Mouse (Mus musculus) MEL (cell line): Measurements from ENCODE around the gene Cpsf4. TPM values are rescaled to one million over a fixed set of nuclear protein-coding genes. Genes with fewer than 3 reads are reported as not detected.

ENCODE experiments used
- DNase-seq: peaks from one replicate; pipeline ENCODE4 v3.0.0; 2011; ENCODE audit warnings: low read depth, low spot score
- H3K27ac ChIP-seq: 2 replicates; pipeline ENCODE4 v1.5.1; 2012; ENCODE audit warnings: low read depth, mild to moderate bottlenecking, control low read depth, low read length, moderate library complexity; ENCODE audit not compliant: control insufficient read depth
- H3K27me3 ChIP-seq, 2 experiments: fragments of 150-350 bp in 1 of 2; sonication (generic) in 1 of 2; 2 replicates each; pipeline ENCODE4 v1.6.1; 2012; ENCODE audit warnings: low read length in 2 of 2, mild to moderate bottlenecking in 2 of 2, improper control_type of control experiment in 1 of 2, moderate library complexity in 1 of 2; ENCODE audit not compliant: insufficient read depth in 2 of 2, control insufficient read depth in 1 of 2
- H3K36me3 ChIP-seq, 2 experiments: 2 replicates each; pipeline ENCODE4 v1.6.1; 2012 to 2014; ENCODE audit warnings: low read length in 2 of 2, improper control_type of control experiment in 1 of 2, inconsistent platforms in 1 of 2, mild to moderate bottlenecking in 1 of 2; ENCODE audit not compliant: insufficient read depth in 2 of 2, control insufficient read depth in 1 of 2
- H3K4me1 ChIP-seq, 2 experiments: fragments of 150-350 bp in 1 of 2; sonication (generic) in 1 of 2; 2 replicates each; pipeline ENCODE4 v1.6.1; 2012; ENCODE audit warnings: low read length in 2 of 2, improper control_type of control experiment in 1 of 2, mild to moderate bottlenecking in 1 of 2; ENCODE audit not compliant: insufficient read depth in 2 of 2, control insufficient read depth in 1 of 2
- H3K4me3 ChIP-seq, 2 experiments: fragments of 150-350 bp in 1 of 2; sonication (generic) in 1 of 2; 2 replicates each; pipeline ENCODE4 v1.5.1; 2012; ENCODE audit warnings: low read depth in 2 of 2, low read length in 2 of 2, mild to moderate bottlenecking in 2 of 2, moderate library complexity in 2 of 2, control low read depth in 1 of 2, improper control_type of control experiment in 1 of 2; ENCODE audit not compliant: control insufficient read depth in 1 of 2, insufficient read depth in 1 of 2
- H3K79me2 ChIP-seq: 2 replicates; pipeline ENCODE4 v1.6.1; 2012; ENCODE audit warnings: mild to moderate bottlenecking, low read length, moderate library complexity; ENCODE audit not compliant: control insufficient read depth, poor library complexity, insufficient read depth
- H3K9ac ChIP-seq: 2 replicates; pipeline ENCODE4 v1.6.1; 2012; ENCODE audit warnings: low read depth, mild to moderate bottlenecking, control low read depth, low read length, moderate library complexity; ENCODE audit not compliant: control insufficient read depth, poor library complexity, severe bottlenecking
- H3K9me3 ChIP-seq: fragments of 150-350 bp; sonication (generic); replicated peaks from 2 replicates; pipeline ENCODE4 v1.6.1; 2012; ENCODE audit warnings: mild to moderate bottlenecking, low read length, improper control_type of control experiment, moderate library complexity; ENCODE audit not compliant: insufficient read depth
- BHLHE40 ChIP-seq: IDR thresholded peaks from 2 replicates; pipeline ENCODE4 v1.6.1; 2012; ENCODE audit warnings: low read depth, mild to moderate bottlenecking, inconsistent platforms, low read length, improper control_type of control experiment, borderline replicate concordance
- CHD2 ChIP-seq: IDR thresholded peaks from 2 replicates; pipeline ENCODE4 v1.6.1; 2011; ENCODE audit warnings: low read length, improper control_type of control experiment
- CTCF ChIP-seq, 3 experiments: IDR thresholded peaks in 2 of 3; conservative IDR thresholded peaks in 1 of 3; 2 replicates each; pipeline ENCODE4 v1.5.1; 2011 to 2012; ENCODE audit warnings: low read length in 3 of 3, low read depth in 2 of 3, mild to moderate bottlenecking in 2 of 3, improper control_type of control experiment in 1 of 3, inconsistent platforms in 1 of 3, mixed read lengths in 1 of 3, moderate library complexity in 1 of 3; ENCODE audit not compliant: control insufficient read depth in 1 of 3, insufficient read depth in 1 of 3, poor library complexity in 1 of 3, severe bottlenecking in 1 of 3
- E2F4 ChIP-seq: IDR thresholded peaks from 2 replicates; pipeline ENCODE4 v1.6.1; 2011; ENCODE audit warnings: low read depth, low read length, improper control_type of control experiment, borderline replicate concordance
- ELF1 ChIP-seq: IDR thresholded peaks from 2 replicates; pipeline ENCODE4 v1.6.1; 2014; ENCODE audit warnings: low read depth, mild to moderate bottlenecking, inconsistent platforms, low read length, improper control_type of control experiment, moderate library complexity
- EP300 ChIP-seq, 2 experiments: IDR thresholded peaks; 2 replicates each; pipeline ENCODE4 v1.6.1; 2011; ENCODE audit warnings: improper control_type of control experiment in 2 of 2, low read length in 2 of 2, low read depth in 1 of 2, mild to moderate bottlenecking in 1 of 2
- ETS1 ChIP-seq: IDR thresholded peaks from 2 replicates; pipeline ENCODE4 v1.6.1; 2012; ENCODE audit warnings: low read depth, mild to moderate bottlenecking, inconsistent platforms, low read length, improper control_type of control experiment, moderate library complexity
- HCFC1 ChIP-seq: IDR thresholded peaks from 2 replicates; pipeline ENCODE4 v1.6.1; 2012; ENCODE audit warnings: low read depth, mild to moderate bottlenecking, inconsistent platforms, low read length, improper control_type of control experiment, moderate library complexity
- JUND ChIP-seq: IDR thresholded peaks from 2 replicates; pipeline ENCODE4 v1.6.1; 2011; ENCODE audit warnings: low read depth, mild to moderate bottlenecking, improper control_type of control experiment, low read length
- KAT2A ChIP-seq: conservative IDR thresholded peaks from 2 replicates; pipeline ENCODE4 v1.6.1; 2012; ENCODE audit warnings: low read depth, low read length, improper control_type of control experiment, inconsistent platforms
- MAFK ChIP-seq: IDR thresholded peaks from 2 replicates; pipeline ENCODE4 v1.6.1; 2011; ENCODE audit warnings: low read depth, mild to moderate bottlenecking, low read length, improper control_type of control experiment, borderline replicate concordance
- MEF2A ChIP-seq: IDR thresholded peaks from 2 replicates; pipeline ENCODE4 v1.6.1; 2014; ENCODE audit warnings: low read depth, mild to moderate bottlenecking, inconsistent platforms, low read length, improper control_type of control experiment; ENCODE audit not compliant: poor library complexity, insufficient replicate concordance, severe bottlenecking; ENCODE audit errors: extremely low read depth
- MYB ChIP-seq: IDR thresholded peaks from 2 replicates; pipeline ENCODE4 v1.6.1; 2011; ENCODE audit warnings: mild to moderate bottlenecking, low read depth, low read length, improper control_type of control experiment
- MYC ChIP-seq: IDR thresholded peaks from 2 replicates; pipeline ENCODE4 v1.6.1; 2011; ENCODE audit warnings: low read depth, mild to moderate bottlenecking, low read length, improper control_type of control experiment, moderate library complexity
- POLR2A ChIP-seq, 2 experiments: IDR thresholded peaks; 2 replicates each; pipeline ENCODE4 v1.6.1; 2011 to 2012; ENCODE audit warnings: low read length in 2 of 2, mild to moderate bottlenecking in 2 of 2, control low read depth in 1 of 2, improper control_type of control experiment in 1 of 2, low read depth in 1 of 2, moderate library complexity in 1 of 2; ENCODE audit not compliant: control insufficient read depth in 1 of 2, insufficient read depth in 1 of 2, poor library complexity in 1 of 2
- POLR2AphosphoS2 ChIP-seq: IDR thresholded peaks from 2 replicates; pipeline ENCODE4 v1.6.1; 2011; ENCODE audit warnings: low read length, improper control_type of control experiment
- RCOR1 ChIP-seq: IDR thresholded peaks from 2 replicates; pipeline ENCODE4 v1.6.1; 2012; ENCODE audit warnings: low read depth, mild to moderate bottlenecking, inconsistent platforms, low read length, improper control_type of control experiment
- SIN3A ChIP-seq: IDR thresholded peaks from 2 replicates; pipeline ENCODE4 v1.6.1; 2012; ENCODE audit warnings: low read length, improper control_type of control experiment, inconsistent platforms
- USF1 ChIP-seq: IDR thresholded peaks from 2 replicates; pipeline ENCODE4 v1.6.1; 2014; ENCODE audit warnings: low read depth, mild to moderate bottlenecking, inconsistent platforms, low read length, improper control_type of control experiment, moderate library complexity
- USF2 ChIP-seq, 2 experiments: IDR thresholded peaks; 2 replicates each; pipeline ENCODE4 v1.6.1; 2011 to 2012; ENCODE audit warnings: improper control_type of control experiment in 2 of 2, low read length in 2 of 2, borderline replicate concordance in 1 of 2, inconsistent platforms in 1 of 2, low read depth in 1 of 2, mild to moderate bottlenecking in 1 of 2; ENCODE audit not compliant: insufficient read depth in 1 of 2
- ZC3H11A ChIP-seq: IDR thresholded peaks from 2 replicates; pipeline ENCODE4 v1.6.1; 2012; ENCODE audit warnings: low read depth, mild to moderate bottlenecking, inconsistent platforms, low read length, improper control_type of control experiment
- ZKSCAN1 ChIP-seq: IDR thresholded peaks from 2 replicates; pipeline ENCODE4 v1.6.1; 2012; ENCODE audit warnings: low read depth, mild to moderate bottlenecking, inconsistent platforms, low read length, improper control_type of control experiment, moderate library complexity
- ZMIZ1 ChIP-seq: IDR thresholded peaks from 2 replicates; pipeline ENCODE4 v1.6.1; 2012; ENCODE audit warnings: low read depth, mild to moderate bottlenecking, inconsistent platforms, low read length, improper control_type of control experiment, moderate library complexity
- ZNF384 ChIP-seq: IDR thresholded peaks from 2 replicates; pipeline ENCODE4 v1.6.1; 2012; ENCODE audit warnings: low read depth, mild to moderate bottlenecking, inconsistent platforms, low read length, improper control_type of control experiment
- polyA plus RNA-seq, 2 experiments: library from polyadenylated mRNA; stranded (reverse) in 1 of 2; unstranded in 1 of 2; fragments of >175 nt in 1 of 2; fragments of >200 nt in 1 of 2; gene quantifications; 2 replicates each; pipeline versions ENCODE4 v1.2.1 to v1.2.4; 2012; ENCODE audit warnings: low replicate concordance in 2 of 2, low read depth in 1 of 2; ENCODE audit not compliant: insufficient read length in 2 of 2, insufficient read depth in 1 of 2, missing spikeins in 1 of 2
- total RNA-seq: library from RNA; depleted of rRNA; stranded (reverse); fragments of 300-350 nt; gene quantifications from 2 replicates; pipeline ENCODE4 v1.2.3, GENCODE M21; 2012

The Cpsf4 gene
- total and polyA plus RNA-seq, 3 experiments: 75.3 to 88.2 TPM; not detected in 1

- DNase-seq: no peak
- TF ChIP-seq MEF2A: no peak
- TF ChIP-seq JUND: no peak
- TF ChIP-seq ETS1: no peak
- TF ChIP-seq KAT2A: no peak
- TF ChIP-seq POLR2A (IDR thresholded peaks at IDR 0.05; ENCODE audit: control insufficient read depth in 1 of 2, insufficient read depth in 1 of 2, low read depth in 1 of 2, low read length in 2 of 2, poor library complexity in 1 of 2): no peak
- no peak for TF ChIP-seq CTCF (IDR thresholded peaks at IDR 0.05 in 2 of 3, conservative IDR thresholded peaks at IDR 0.05 in 1 of 3; ENCODE audit: control insufficient read depth in 1 of 3, insufficient read depth in 1 of 3, low read depth in 2 of 3, low read length in 3 of 3, poor library complexity in 1 of 3, severe bottlenecking in 1 of 3)
- no peak for TF ChIP-seq MAFK
- TF ChIP-seq ZC3H11A: no peak
- no peak for TF ChIP-seq MYB
- no peak for TF ChIP-seq CHD2
- TF ChIP-seq RCOR1: no peak
- no peak for TF ChIP-seq ZMIZ1
- TF ChIP-seq SIN3A: no peak
- TF ChIP-seq ELF1: no peak
- no peak for TF ChIP-seq USF1
- no peak for TF ChIP-seq BHLHE40
- TF ChIP-seq USF2 (IDR thresholded peaks at IDR 0.05; ENCODE audit: borderline replicate concordance in 1 of 2, insufficient read depth in 1 of 2, low read depth in 1 of 2, low read length in 2 of 2): no peak
- TF ChIP-seq HCFC1: no peak
- TF ChIP-seq ZKSCAN1: no peak
- H3K79me2 ChIP-seq: peaks cover 58% of the 10 kb centered on the region
- peaks cover 3 to 13% of the 10 kb centered on the region in 2 experiments for H3K36me3 ChIP-seq
- no peaks in the 10 kb centered on the region for H3K9me3 ChIP-seq
- H3K9ac ChIP-seq: no peak overlapping the region
- no peak overlapping the region for H3K4me3 ChIP-seq
- H3K27ac ChIP-seq: no peak overlapping the region
- H3K27me3 ChIP-seq: no peaks in the 10 kb centered on the region
- peaks cover 4 to 18% of the 10 kb centered on the region in 2 experiments; a peak in 3 of 4 replicates for H3K4me1 ChIP-seq
These were observed 49.0 kb upstream of the Cpsf4 start for GRCm38 (mm10) chr5:145118005-145118404.

GRCm38 (mm10) chr5:145118461-145118860 is 48.6 kb upstream of the Cpsf4 start:
- H3K36me3 ChIP-seq: peaks cover 3 to 13% of the 10 kb centered on the region in 2 experiments
- no peaks in the 10 kb centered on the region for H3K27me3 ChIP-seq
- no peak overlapping the region for H3K27ac ChIP-seq

More at GRCm38 (mm10) chr5:145118461-145118860, 48.6 kb upstream of the Cpsf4 start:
- TF ChIP-seq ZNF384 (no peak), E2F4 (no peak), POLR2AphosphoS2 (no peak), SIN3A (no peak), MYB (no peak), EP300 (IDR thresholded peaks at IDR 0.05; ENCODE audit: low read depth in 1 of 2, low read length in 2 of 2) (no peak), ZKSCAN1 (no peak), HCFC1 (no peak), MYC (no peak)
- TF ChIP-seq, all 39 proteins: peak for 0
- peaks cover 58% of the 10 kb centered on the region for H3K79me2 ChIP-seq
- peaks cover 4 to 18% of the 10 kb centered on the region in 2 experiments; a peak in 3 of 4 replicates for H3K4me1 ChIP-seq
- no peak overlapping the region for H3K9ac ChIP-seq
- H3K4me3 ChIP-seq: no peak overlapping the region
- no peak for DNase-seq
- no peaks in the 10 kb centered on the region for H3K9me3 ChIP-seq
